Mouse (Mus musculus) kidney, adult 11 months (tissue): ENCODE measurements at regions not wholly inside any gene's neighbourhood (a gene's known extent, or its start where the extent isn't known, plus 50 kb on each side); places are given as distances from the start of the nearest gene placed in this dataset.

ENCODE experiments used
- DNase-seq: peaks from one replicate; pipeline ENCODE4 v3.0.0; 2022

DNA sequence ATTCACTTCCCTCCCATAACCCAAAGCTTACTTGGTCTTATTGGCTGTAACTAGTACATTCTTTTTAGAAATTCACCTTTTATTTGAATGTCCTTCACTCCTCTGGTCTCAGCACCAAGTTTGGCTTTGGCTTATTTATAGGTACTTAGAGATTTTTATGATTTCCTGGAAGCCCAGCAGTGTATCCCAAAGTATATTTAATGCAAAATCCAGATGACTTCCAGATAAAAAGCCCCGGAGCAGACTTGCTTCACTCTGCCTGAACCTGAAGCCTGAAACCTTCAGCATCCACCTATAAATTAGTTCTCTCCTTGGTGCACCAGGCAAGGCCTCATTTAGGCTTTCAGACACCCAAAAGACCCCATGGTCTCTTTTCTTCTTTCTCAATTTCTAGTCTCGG is 250.8 kb downstream of the Tle4 start:
- DNase-seq, result no peak

DNA sequence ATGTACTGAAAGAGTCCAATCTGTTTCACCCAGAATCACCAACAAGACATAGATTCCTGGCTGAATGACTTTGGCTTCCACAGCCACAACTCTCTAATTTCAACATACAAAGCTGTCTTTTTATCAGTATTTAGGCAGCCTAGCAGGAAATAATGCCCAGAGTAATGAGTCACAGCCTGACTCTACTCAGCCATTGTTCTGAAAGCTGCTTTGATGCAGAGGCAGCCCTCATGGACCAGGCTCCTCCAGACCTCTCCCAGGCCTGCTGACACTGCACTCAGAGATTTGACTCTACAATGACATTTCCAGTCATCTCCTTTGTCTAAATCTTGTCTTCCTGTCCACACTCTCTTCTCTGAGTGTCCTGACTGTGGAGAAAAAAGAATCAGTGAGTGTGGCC is 250.4 kb downstream of the Tle4 start:
- DNase-seq, result no peak

DNA sequence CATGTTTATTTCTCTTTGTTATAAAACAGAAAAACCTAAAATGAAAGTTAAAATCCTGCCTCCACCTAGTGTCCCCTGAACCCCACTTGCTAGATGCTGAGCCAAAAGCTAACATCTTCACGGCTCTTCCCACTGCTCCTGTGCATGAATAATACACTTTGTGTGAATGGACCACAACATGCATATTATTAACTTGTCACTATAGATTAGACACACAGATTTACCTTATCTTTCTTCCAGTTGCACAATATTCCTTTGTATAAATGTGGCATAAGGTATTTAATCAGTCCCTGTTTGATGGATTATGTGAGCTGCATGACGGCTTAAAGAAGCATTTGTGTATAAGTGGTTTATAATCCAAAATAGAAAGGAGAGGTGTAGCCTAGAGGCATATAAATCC is 248.1 kb downstream of the Tle4 start:
- DNase-seq, result no peak

DNA sequence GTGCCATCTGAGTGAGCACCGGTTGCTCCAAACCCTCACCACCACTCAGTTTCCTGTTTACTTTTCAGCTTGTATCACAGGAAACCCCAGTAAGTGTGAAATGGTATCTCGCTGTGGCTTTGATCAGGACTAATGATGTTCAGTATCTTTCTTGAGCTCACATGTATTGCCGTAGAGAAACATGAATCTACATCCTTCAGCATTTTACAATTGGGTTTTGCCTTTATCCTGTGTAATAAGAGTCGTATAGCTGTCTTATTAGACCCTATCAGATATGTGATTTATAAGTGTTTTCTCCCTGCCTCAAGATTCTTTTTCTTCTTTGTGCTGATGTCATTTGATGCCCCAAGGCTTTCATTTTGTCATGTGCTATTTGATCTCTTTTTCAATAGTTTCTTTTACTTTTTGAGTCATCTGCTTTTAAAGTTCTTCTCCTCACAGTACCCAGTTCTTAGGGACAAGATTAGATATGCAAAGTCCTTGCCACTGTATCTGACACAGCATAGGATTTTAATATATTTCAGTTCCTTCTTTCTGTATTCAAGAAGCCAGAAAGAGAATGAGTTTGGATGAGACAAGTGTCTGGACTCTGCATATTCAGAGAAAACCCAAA is 246.0 kb downstream of the Tle4 start:
- DNase-seq, result no peak

- no peak for DNase-seq
These were observed 245.3 kb downstream of the Tle4 start for GRCm38 (mm10) chr19:14352551-14352950.

DNA sequence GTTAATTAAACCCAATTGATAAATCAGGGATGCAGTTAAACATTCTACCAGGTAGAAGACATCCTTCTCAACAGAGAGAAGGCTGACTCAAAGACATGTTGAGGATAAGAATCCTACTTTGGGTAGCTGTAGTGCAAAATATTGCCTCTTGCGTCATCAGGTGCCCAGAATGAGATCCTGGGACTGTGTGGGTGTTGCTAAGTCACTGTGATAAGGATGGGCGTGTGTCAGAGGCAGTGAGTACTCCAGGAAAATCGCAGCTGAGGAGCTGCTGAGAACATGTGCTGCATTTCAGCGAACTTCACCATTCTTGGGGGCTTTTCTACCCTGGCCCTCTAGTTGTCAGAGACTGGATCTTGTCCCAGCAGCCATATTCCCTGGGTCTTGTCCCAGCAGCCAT is 244.7 kb downstream of the Tle4 start:
- DNase-seq, result no peak

DNA sequence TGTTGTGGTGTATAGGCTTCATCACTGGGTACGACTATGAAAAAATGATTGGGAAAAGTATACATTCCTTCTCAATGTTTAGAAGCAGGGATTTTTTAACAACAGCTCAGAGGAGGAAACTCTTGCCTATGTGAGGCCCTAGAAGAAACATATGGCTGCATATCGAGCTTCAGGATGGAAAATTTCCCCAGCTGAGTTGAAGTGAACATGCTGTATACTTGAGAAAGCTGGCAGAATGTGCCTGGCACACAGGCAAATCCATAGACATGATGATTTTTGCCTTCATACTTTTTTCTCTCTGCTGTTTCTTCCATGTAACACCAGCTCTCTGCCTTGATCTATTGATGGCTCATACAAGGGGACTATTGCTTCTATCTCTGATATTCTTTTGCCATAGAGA is 242.7 kb downstream of the Tle4 start:
- DNase-seq, result no peak

- no peak for DNase-seq
These were observed 241.9 kb downstream of the Tle4 start for GRCm38 (mm10) chr19:14355946-14356345.

DNA sequence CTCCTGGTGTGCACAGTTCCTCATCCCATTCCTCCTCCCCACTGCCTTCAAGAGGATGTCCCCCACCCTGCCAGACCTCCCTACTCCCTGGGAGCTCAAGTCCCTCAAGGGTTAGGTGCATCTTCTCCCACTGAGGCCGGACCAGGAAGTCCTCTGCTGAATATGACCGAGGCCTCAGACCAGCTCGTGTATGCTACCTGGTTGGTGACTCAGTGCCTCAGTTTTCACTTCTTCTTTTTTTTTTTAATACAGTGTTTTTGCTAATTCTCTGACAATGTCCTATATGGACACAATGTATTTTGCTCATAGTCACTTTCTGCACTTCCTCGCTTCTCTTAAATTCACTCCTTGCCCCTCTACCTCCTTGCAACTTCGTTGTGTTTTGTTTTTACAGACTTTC is 237.2 kb downstream of the Tle4 start:
- no peak for DNase-seq

DNA sequence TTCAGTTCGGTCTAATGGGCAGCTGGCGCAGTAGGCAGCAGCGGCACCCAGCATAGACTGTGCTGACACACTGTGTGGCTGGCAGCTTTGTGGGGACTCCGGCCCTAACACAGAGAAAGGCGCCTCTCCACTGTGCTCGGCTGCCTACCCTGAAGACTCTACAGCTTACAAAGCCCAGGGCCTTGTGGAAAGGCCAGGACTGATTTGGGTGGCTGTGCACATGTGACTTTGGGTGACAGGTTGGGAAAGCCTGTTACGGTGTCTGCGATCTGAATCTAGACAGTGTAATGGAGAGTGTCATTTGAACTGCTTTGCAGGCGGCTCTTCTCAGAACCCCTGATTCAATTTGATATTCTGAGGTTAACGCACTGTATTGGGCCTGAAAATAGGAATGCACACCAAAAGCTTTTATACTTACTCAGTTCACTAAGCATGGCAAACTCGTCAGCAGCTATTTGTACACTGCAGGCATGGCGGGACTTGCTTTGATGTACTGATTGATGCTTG is 228.7 kb downstream of the Tle4 start:
- no peak for DNase-seq

DNA sequence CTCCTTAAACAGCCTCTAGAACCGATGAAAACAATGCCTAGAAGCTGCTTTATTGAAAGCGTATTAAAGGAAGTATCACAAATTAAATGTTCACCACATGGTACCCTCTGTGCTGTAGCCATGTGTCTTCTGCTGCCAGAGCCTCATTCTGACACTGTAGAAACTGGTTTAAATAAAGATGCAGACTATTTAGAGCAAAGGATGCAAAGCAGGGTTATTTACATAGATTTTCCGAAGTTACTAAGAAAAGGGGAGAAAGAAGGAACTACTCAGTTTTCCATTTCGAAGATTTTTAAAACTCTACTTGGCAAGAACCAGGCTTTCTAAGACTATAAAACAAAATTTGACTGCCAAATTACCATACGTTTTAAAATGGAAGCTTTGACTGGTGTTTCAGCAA is 226.5 kb downstream of the Tle4 start:
- no peak for DNase-seq

GRCm38 (mm10) chr19:14373996-14374395 is 223.9 kb downstream of the Tle4 start:
- DNase-seq, result no peak

DNA sequence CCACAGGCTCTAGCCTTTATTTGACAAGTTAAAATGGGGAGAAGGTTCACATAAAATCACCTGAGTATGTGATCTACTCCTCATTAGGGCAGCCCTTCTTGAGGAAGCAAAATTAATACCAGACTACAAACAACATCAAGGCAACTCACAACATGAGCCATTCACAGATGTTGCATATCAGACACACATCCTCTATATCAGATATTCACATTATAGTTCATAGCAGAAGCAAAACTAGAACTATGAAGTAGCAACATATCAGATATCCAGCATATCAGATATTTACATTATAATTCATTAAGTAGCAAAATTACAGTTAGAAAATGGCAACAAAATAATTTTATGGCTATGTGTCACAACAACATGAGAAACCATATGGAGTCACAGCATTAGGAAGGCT is 217.0 kb downstream of the Tle4 start:
- no peak for DNase-seq

- DNase-seq, result no peak
These were observed 210.1 kb downstream of the Tle4 start for GRCm38 (mm10) chr19:14387796-14388195.

DNA sequence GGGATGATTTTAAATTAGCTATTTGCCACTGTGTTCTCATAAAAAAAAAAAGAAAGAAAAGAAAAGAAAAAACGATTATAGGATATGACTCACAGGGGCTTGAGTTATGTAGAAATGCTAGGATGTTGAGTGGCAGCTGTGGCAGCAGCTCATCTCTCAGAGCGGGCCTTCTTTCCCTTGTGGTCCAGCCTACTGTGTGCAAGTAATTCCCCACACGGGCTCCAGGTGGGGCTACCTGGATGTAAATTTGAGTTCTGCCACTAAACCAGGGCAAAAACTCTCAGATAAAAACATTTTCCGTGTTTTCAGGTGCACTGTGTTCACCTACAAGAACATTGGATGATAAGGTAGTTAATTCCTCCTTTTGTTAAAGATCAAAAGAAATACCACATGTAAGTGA is 209.3 kb downstream of the Tle4 start:
- DNase-seq, result no peak

GRCm38 (mm10) chr19:14389881-14390837 is 207.7 kb downstream of the Tle4 start:
- DNase-seq, result no peak

- DNase-seq, result no peak
These were observed 206.9 kb downstream of the Tle4 start for GRCm38 (mm10) chr19:14390914-14391313.
